Mouse (Mus musculus) gastrocnemius, postnatal 36 days (tissue): ENCODE results near the gene Ppp6c. TPM values are rescaled to one million over a fixed set of nuclear protein-coding genes. Genes with fewer than 3 reads are reported as not detected.

Experiments
- DNase-seq, 2 experiments: peaks; one replicate each; pipeline ENCODE4 v3.0.0; 2022
- intact Hi-C: fragments of 180-260 bp; cut with DNase I; formaldehyde crosslinking; loops from one replicate; pipeline ENCODE4 v1.15.1; 2025
- total RNA-seq, 2 experiments: library from RNA; stranded (reverse); gene quantifications; 2 replicates each; pipeline ENCODE4 v1.2.3; 2021

The Ppp6c gene
- total RNA-seq, 2 experiments from 2014 or later, result 51.8 to 55.5 TPM

DNA sequence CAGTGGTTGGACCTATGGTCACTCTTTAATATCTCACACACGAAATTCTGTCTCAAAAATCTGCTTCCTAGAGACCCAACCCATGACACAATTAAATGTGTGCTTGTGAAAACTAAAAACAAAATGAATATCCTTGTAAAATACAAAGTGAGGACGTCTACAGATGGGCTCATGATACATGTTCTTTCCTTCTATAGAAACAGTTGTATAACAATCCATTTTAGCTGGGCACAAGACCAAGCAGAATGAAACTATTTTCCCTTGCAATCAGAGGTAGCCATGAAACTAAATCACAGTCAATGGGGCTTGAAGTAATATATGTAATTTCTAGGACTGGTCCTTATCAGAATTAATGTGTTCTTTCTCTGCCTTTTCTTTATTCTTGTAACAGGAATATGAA, 75.3 kb downstream of the Ppp6c start:
- intact Hi-C loops, result no loop called here

DNA sequence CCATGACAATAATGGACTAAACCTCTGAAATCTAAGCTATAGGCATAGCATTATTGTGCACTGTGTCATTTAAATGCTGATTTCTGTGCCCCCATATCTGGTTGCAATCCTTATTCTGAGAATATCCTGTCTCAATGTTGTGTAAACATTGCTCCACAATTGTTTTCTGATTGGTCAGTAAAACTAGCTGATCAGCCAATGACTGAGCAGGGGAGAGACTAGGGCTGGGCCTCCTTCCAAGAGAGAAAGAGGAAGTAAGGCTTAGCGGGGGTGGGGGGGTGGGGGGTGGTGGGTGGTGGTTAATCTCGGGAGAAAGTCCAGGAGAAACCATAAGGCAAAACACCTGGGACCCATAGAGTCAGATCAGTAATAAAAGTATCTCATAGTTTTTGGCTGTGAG, 78.2 kb downstream of the Ppp6c start:
- no peak for DNase-seq
- intact Hi-C loops, result no loop called here

More for the DNA sequence above, 75.3 kb downstream of the Ppp6c start:
- DNase-seq, result no peak

DNA sequence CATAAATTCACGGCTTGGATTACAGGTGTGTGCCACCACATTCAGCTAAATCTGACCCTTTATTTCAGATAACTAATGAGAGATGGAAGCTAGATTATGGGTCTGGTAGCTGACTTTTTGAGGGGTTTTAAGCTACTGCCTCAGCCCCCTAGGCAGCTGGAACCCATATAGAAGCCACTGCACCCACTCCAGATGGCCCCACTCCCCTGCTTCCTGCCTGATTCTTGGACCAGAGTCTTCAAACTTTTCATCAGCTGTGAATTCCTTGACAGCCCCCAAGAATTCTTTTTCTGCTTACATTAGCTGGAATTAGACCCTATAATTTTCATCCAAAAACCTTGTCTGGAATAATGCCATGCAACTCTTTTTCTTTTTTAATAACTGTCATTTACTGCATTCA, 79.8 kb downstream of the Ppp6c start:
- intact Hi-C loops, result no loop called here
- no peak for DNase-seq

Other genes starting within 250 kb of the Ppp6c start
- gene Wdr38, start 229.0 kb downstream of the Ppp6c start, total RNA-seq, result under 1 TPM; 0.17 to 0.31 TPM
- gene Arpc5l, start 221.1 kb downstream of the Ppp6c start, total RNA-seq, result 100 to 1,000 TPM in 1 of 2 experiments, 10 to 100 TPM in 1; 94.7 to 101 TPM
- gene Rpl35, start 220.8 kb downstream of the Ppp6c start, total RNA-seq, result 100 to 1,000 TPM; 216 to 254 TPM
- gene Golga1, start 160.9 kb downstream of the Ppp6c start, total RNA-seq, result 10 to 100 TPM in 1 of 2 experiments, 1 to 10 TPM in 1; 9.0 to 11.0 TPM
- gene Scai, start 35.7 kb downstream of the Ppp6c start, total RNA-seq, result 1 to 10 TPM; 2.7 to 2.8 TPM